Comparison of ENCODE assay signal across 7 mouse cellular contexts in genomic region chr10:6916545-6917257, GRCm38 (mm10).
DNase-seq lines count a peak whose midpoint lies in the region; TF ChIP-seq lines count a peak whose summit lies in the region.

No protein-coding gene starts in this region.

- no peak for TF ChIP-seq CTCF in brain, embryonic 14.5 days (IDR thresholded peaks at IDR 0.05; ENCODE audit: borderline replicate concordance, extremely low read depth, insufficient read depth, insufficient read length)

- no peak for TF ChIP-seq POLR2A in brain, embryonic 14.5 days (IDR thresholded peaks at IDR 0.05; ENCODE audit: borderline replicate concordance, extremely low read depth, insufficient read depth, insufficient read length, poor library complexity, severe bottlenecking)

- DNase-seq in brain, embryonic 14.5 days (ENCODE audit: low read depth), result peak; percentile 96
- peak; percentile 69 for DNase-seq in cerebellum, postnatal 36 days
- peak; percentile 68 to 86 for DNase-seq in frontal cortex, postnatal 36 days (ENCODE audit: low spot score in 2 of 2)
- DNase-seq in layer of hippocampus, adult 8-10 months (ENCODE audit: low spot score in 2 of 2), result peak; percentile 82 to 87
- peak; percentile 37 for DNase-seq in lung, postnatal 25 days (ENCODE audit: low spot score)
- DNase-seq in right cerebral cortex, postnatal 14 days, result peak; percentile 49
- no peak for DNase-seq in urinary bladder, postnatal 10 days (ENCODE audit: low spot score)
